Mouse (Mus musculus) left cerebral cortex, adult 18-20 months (tissue): ENCODE measurements at regions not wholly inside any gene's neighbourhood (a gene's known extent, or its start where the extent isn't known, plus 50 kb on each side); places are given as distances from the start of the nearest gene placed in this dataset.

ENCODE experiments used
- DNase-seq, 2 experiments: peaks; one replicate each; pipeline ENCODE4 v3.0.0; 2021 to 2022; ENCODE audit warnings: low spot score in 2 of 2, mixed read lengths in 1 of 2

GRCm38 (mm10) chr10:72923611-72924010 lies 175.5 kb upstream of the Pcdh15 start:
- DNase-seq = no peak

- DNase-seq = no peak
Measured at GRCm38 (mm10) chr10:72956957-72957356, 142.2 kb upstream of the Pcdh15 start.

- DNase-seq = no peak
Measured at GRCm38 (mm10) chr10:72960051-72960450, 139.1 kb upstream of the Pcdh15 start.

- DNase-seq = no peak
Measured at GRCm38 (mm10) chr10:72981359-72981758, 117.8 kb upstream of the Pcdh15 start.

GRCm38 (mm10) chr10:72988355-72988754 lies 110.8 kb upstream of the Pcdh15 start:
- DNase-seq = no peak

GRCm38 (mm10) chr10:73010897-73011296 lies 88.2 kb upstream of the Pcdh15 start:
- peak in 1 of 2 experiments; percentile 5 for DNase-seq

- DNase-seq = peak in 1 of 2 experiments; percentile 25
Measured at GRCm38 (mm10) chr10:73011874-73012273, 87.3 kb upstream of the Pcdh15 start.

- DNase-seq = no peak
Measured at GRCm38 (mm10) chr10:73037476-73037875, 61.7 kb upstream of the Pcdh15 start.

GRCm38 (mm10) chr10:73039551-73039950 lies 59.6 kb upstream of the Pcdh15 start:
- no peak for DNase-seq
